ENCODE assay signal across 14 mouse cellular contexts in the genomic region with DNA sequence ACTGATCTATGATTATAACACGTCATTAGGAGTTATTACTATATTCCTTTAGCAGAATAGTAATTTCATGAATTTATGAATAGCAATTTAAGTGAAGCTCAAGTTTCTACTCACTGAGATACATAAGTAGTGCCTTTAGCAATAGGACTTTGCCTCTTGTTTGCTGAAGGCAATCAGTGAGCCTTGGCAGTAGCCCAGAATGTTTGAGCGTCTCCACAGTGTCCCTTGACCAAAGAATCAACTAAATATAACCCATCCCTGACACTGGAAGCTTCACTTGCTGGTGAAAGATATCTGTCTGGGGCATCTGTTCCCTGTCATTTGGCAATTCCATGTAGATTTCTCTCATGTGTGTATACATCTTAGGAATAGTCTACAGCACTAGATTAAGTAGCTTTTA.
DNase-seq lines count a peak whose midpoint lies in the region; ATAC-seq and TF ChIP-seq lines count a peak whose summit lies in the region.
"Had no signal": no experiment of that assay in that cellular context is flagged by ENCODE, and none has a peak within 500 bp of the region (broad histone marks: within the 10 kb centered on the region; RNA-seq: fewer than 3 reads in every experiment).

No protein-coding gene starts in this region.

- no peak overlapping the region for H3K4me2 ChIP-seq in heart, embryonic 12.5 days
- no peak overlapping the region for H3K4me2 ChIP-seq in liver, embryonic 16.5 days (ENCODE audit: low read depth, low read length)
- H3K4me2 ChIP-seq in liver, embryonic 11.5 days: no peak overlapping the region
- H3K4me2 ChIP-seq: neural tube, embryonic 13.5 days had no signal

- no peak overlapping the region for H3K4me3 ChIP-seq in heart, adult 2 months
- H3K4me3 ChIP-seq in heart, embryonic 12.5 days: no peak overlapping the region
- H3K4me3 ChIP-seq in liver, embryonic 16.5 days (ENCODE audit: low read depth, low read length): no peak overlapping the region
- H3K4me3 ChIP-seq in liver, embryonic 11.5 days (ENCODE audit: low read depth, low read length): no peak overlapping the region
- H3K4me3 ChIP-seq: forebrain, embryonic 10.5 days; limb, embryonic 10.5 days; neural tube, embryonic 13.5 days had no signal

- H3K27me3 ChIP-seq in heart, adult 2 months (ENCODE audit: control insufficient read depth, insufficient read depth, low read length): no peaks in the 10 kb centered on the region
- H3K27me3 ChIP-seq in heart, embryonic 12.5 days (replicated peaks): no peaks in the 10 kb centered on the region
- H3K27me3 ChIP-seq in liver, embryonic 16.5 days (ENCODE audit: control insufficient read depth, insufficient read depth, low read depth, low read length): no peaks in the 10 kb centered on the region
- no peaks in the 10 kb centered on the region for H3K27me3 ChIP-seq in liver, embryonic 11.5 days (replicated peaks; ENCODE audit: control insufficient read depth, insufficient read depth, low read length)
- H3K27me3 ChIP-seq: neural tube, embryonic 13.5 days had no signal

- WGBS in heart, adult 2 months: 43% methylated on average over 2 of the region's 2 CpGs
- WGBS in heart, embryonic 12.5 days: 64% methylated on average over 2 of the region's 2 CpGs
- 47% methylated on average over 2 of the region's 2 CpGs for WGBS in liver, embryonic 16.5 days (ENCODE audit: insufficient replicate concordance)
- 63% methylated on average over 2 of the region's 2 CpGs for WGBS in liver, embryonic 11.5 days

- H3K36me3 ChIP-seq in heart, adult 2 months (ENCODE audit: control insufficient read depth, insufficient read depth, low read length): peaks cover 19% of the 10 kb centered on the region
- peaks cover 19% of the 10 kb centered on the region for H3K36me3 ChIP-seq in heart, embryonic 12.5 days
- H3K36me3 ChIP-seq in liver, embryonic 16.5 days (ENCODE audit: control insufficient read depth, insufficient read depth): peaks cover 11% of the 10 kb centered on the region
- H3K36me3 ChIP-seq in liver, embryonic 11.5 days (ENCODE audit: control insufficient read depth, insufficient read depth, low read length): peaks cover 12% of the 10 kb centered on the region

- peak in 1 of 2 experiments; percentile 52 for DNase-seq in heart, adult 2 months
- no peak for DNase-seq in liver, embryonic 11.5 days (ENCODE audit: low spot score)
- DNase-seq in gastrocnemius, postnatal 10 days: peak; percentile 12
- peak; percentile 41 to 48 for DNase-seq in heart, postnatal 14 days
- DNase-seq in urinary bladder, postnatal 36 days (ENCODE audit: low spot score in 2 of 2): no peak
- no peak for DNase-seq in layer of hippocampus, adult 9-11 months
- DNase-seq: adrenal gland, adult 2 months; cerebellum, adult 11 months; thymus, adult 2 months had no signal

- H3K4me1 ChIP-seq in heart, adult 2 months (ENCODE audit: control insufficient read depth, insufficient read depth, low read length): peaks cover 3% of the 10 kb centered on the region
- peaks cover 9% of the 10 kb centered on the region for H3K4me1 ChIP-seq in heart, embryonic 12.5 days (replicated peaks)
- H3K4me1 ChIP-seq in liver, embryonic 16.5 days (ENCODE audit: control insufficient read depth, low read depth, low read length): no peaks in the 10 kb centered on the region; the same call in none of the 2 replicates
- peaks cover 10% of the 10 kb centered on the region for H3K4me1 ChIP-seq in liver, embryonic 11.5 days (replicated peaks; ENCODE audit: control insufficient read depth, insufficient read depth, low read length)
- H3K4me1 ChIP-seq: forebrain, embryonic 10.5 days; limb, embryonic 10.5 days; neural tube, embryonic 13.5 days had no signal

- no peaks in the 10 kb centered on the region for H3K79me2 ChIP-seq in heart, adult 2 months (replicated peaks; ENCODE audit: control insufficient read depth, insufficient read depth, low read length)

- peaks cover 5% of the 10 kb centered on the region for H3K9me3 ChIP-seq in heart, embryonic 12.5 days (replicated peaks)
- no peaks in the 10 kb centered on the region; the same call in 1 of the 2 replicates for H3K9me3 ChIP-seq in liver, embryonic 16.5 days (replicated peaks; ENCODE audit: control insufficient read depth, low read length)
- H3K9me3 ChIP-seq in liver, embryonic 11.5 days (ENCODE audit: control insufficient read depth, low read length): no peaks in the 10 kb centered on the region; the same call in 1 of the 2 replicates
- H3K9me3 ChIP-seq: forebrain, embryonic 10.5 days; limb, embryonic 10.5 days had no signal

- intact Hi-C loops in heart, adult 2 months (cut with DNase I): no loop called here
- intact Hi-C loops in heart, postnatal 14 days (cut with DNase I): no loop called here

- peak overlapping the region; percentile 34 for H3K27ac ChIP-seq in heart, adult 2 months
- no peak overlapping the region for H3K27ac ChIP-seq in heart, embryonic 12.5 days (ENCODE audit: poor library complexity, severe bottlenecking)
- no peak overlapping the region for H3K27ac ChIP-seq in liver, embryonic 16.5 days (ENCODE audit: low read length)
- no peak overlapping the region for H3K27ac ChIP-seq in liver, embryonic 11.5 days (ENCODE audit: low read depth, low read length)
- H3K27ac ChIP-seq: forebrain, embryonic 10.5 days; limb, embryonic 10.5 days; neural tube, embryonic 13.5 days had no signal

- no peak overlapping the region for H3K9ac ChIP-seq in heart, adult 2 months (ENCODE audit: low read depth, low read length)
- H3K9ac ChIP-seq in heart, embryonic 12.5 days: no peak overlapping the region
- H3K9ac ChIP-seq in liver, embryonic 16.5 days (ENCODE audit: low read depth, low read length): no peak overlapping the region
- no peak overlapping the region for H3K9ac ChIP-seq in liver, embryonic 11.5 days (ENCODE audit: low read depth, low read length)
- H3K9ac ChIP-seq: neural tube, embryonic 13.5 days had no signal

- no peak for TF ChIP-seq CTCF in heart, adult 2 months (IDR thresholded peaks at IDR 0.05)

- no peak for TF ChIP-seq POLR2A in heart, adult 2 months (IDR thresholded peaks at IDR 0.05; ENCODE audit: insufficient read depth, low read depth, low read length)

- no peak for ATAC-seq in heart, embryonic 12.5 days (ENCODE audit: insufficient number of reproducible peaks, low FRiP score)
- peak; percentile 51; the same call in 1 of the 2 replicates for ATAC-seq in liver, embryonic 16.5 days (ENCODE audit: low read depth)
- no peak for ATAC-seq in liver, embryonic 11.5 days (replicated peaks; ENCODE audit: low FRiP score)

- no peak for TF ChIP-seq EP300 in heart, adult 2 months (IDR thresholded peaks at IDR 0.05; ENCODE audit: insufficient read depth, low read depth, low read length)

Comparison
In these comparisons a context has a peak if more than half of its experiments do, and no peak if none do; other contexts are left out.
1. DNase-seq: peak in gastrocnemius, postnatal 10 days (single experiment) and heart, postnatal 14 days (2 of 2); none in liver, embryonic 11.5 days (single experiment), urinary bladder, postnatal 36 days (0 of 2) and layer of hippocampus, adult 9-11 months (single experiment).